Mouse (Mus musculus) ES-Bruce4 (cell line): ENCODE measurements around the gene Ccdc71.

ENCODE experiments used
- CTCF ChIP-seq: IDR thresholded peaks from one replicate; pipeline ENCODE4 v1.8.1; 2011; ENCODE audit warnings: low read depth, low read length
- POLR2A ChIP-seq: IDR thresholded peaks from one replicate; pipeline ENCODE4 v1.8.1; 2011; ENCODE audit warnings: low read length; ENCODE audit not compliant: insufficient read depth

GRCm38 (mm10) chr9:108461675-108462074, 1.3 kb downstream of the Ccdc71 start:
- TF ChIP-seq CTCF (no peak), POLR2A (no peak)
